Mouse (Mus musculus) midbrain, embryonic 14.5 days (tissue): ENCODE data around the gene Qsox2. TPM values are rescaled to one million over a fixed set of nuclear protein-coding genes. Genes with fewer than 3 reads are reported as not detected.

Experiments used
- ATAC-seq: fragments of 200-750 bp; cut with Nextera tagmentation; 2 replicates; pipeline ENCODE4 v1.8.0; 2017; ENCODE audit warnings: moderate number of reproducible peaks, moderate library complexity; ENCODE audit not compliant: low FRiP score, low TSS enrichment
- DNase-seq: peaks from one replicate; pipeline ENCODE4 v3.0.0-alpha.2; 2015
- H3K27ac ChIP-seq: fragments of 300-500 bp; sonication (generic); replicated peaks from 2 replicates; pipeline ENCODE4 v1.5.1; 2014; ENCODE audit warnings: mild to moderate bottlenecking, low read depth, low read length, moderate library complexity
- H3K27me3 ChIP-seq: fragments of 300-500 bp; sonication (generic); 2 replicates; pipeline ENCODE4 v1.6.1; 2014; ENCODE audit warnings: low read length, control low read depth, mixed read lengths; ENCODE audit not compliant: control insufficient read depth, insufficient read depth
- H3K36me3 ChIP-seq: fragments of 300-500 bp; sonication (generic); 2 replicates; pipeline ENCODE4 v1.6.1; 2014; ENCODE audit warnings: low read length, control low read depth; ENCODE audit not compliant: control insufficient read depth, insufficient read depth
- H3K4me1 ChIP-seq: fragments of 300-500 bp; sonication (generic); 2 replicates; pipeline ENCODE4 v1.6.1; 2014; ENCODE audit warnings: mild to moderate bottlenecking, antibody characterized with exemption, low read length, control low read depth; ENCODE audit not compliant: control insufficient read depth, insufficient read depth
- H3K4me2 ChIP-seq: fragments of 300-500 bp; sonication (generic); 2 replicates; pipeline ENCODE4 v1.6.1; 2014; ENCODE audit warnings: mild to moderate bottlenecking, low read length, moderate library complexity
- H3K4me3 ChIP-seq: fragments of 300-500 bp; sonication (generic); replicated peaks from 2 replicates; pipeline ENCODE4 v1.5.1; 2014; ENCODE audit warnings: low read depth, low read length
- H3K9ac ChIP-seq: fragments of 300-500 bp; sonication (generic); replicated peaks from 2 replicates; pipeline ENCODE4 v1.6.1; 2014; ENCODE audit warnings: mild to moderate bottlenecking, low read length, moderate library complexity
- H3K9me3 ChIP-seq: fragments of 300-500 bp; sonication (generic); 2 replicates; pipeline ENCODE4 v1.6.1; 2016; ENCODE audit warnings: low read length, control low read depth, mixed read lengths; ENCODE audit not compliant: control insufficient read depth
- WGBS: fragments of 180-500 bp; shearing (Covaris S2); extraction: QIAGEN DNeasy Blood & Tissue Kit; methylation state at CpG from one replicate; pipeline ENCODE4 v1.1.7; 2014; 5-methylcytosine and 5-hydroxymethylcytosine counted together
- polyA plus RNA-seq: library from polyadenylated mRNA; unstranded; fragments of >200 nt; fragmentation: Nextera tagmentation; extraction: Ambion mirVana; gene quantifications from 2 replicates; pipeline ENCODE4 v1.2.1, GENCODE M21; 2014

The Qsox2 gene
- polyA plus RNA-seq, 1 experiment from 2014 or later: 15.5 TPM

- H3K9ac ChIP-seq: no peak overlapping the region
- H3K9me3 ChIP-seq: no peaks in the 10 kb centered on the region
- ATAC-seq (no peak), DNase-seq (no peak)
- 77% methylated on average over 5 of the region's 5 CpGs for WGBS
- no peak overlapping the region for H3K27ac ChIP-seq
- no peaks in the 10 kb centered on the region for H3K36me3 ChIP-seq
- 0 out of 2 replicates have a peak, but pooled peaks cover 7% of the 10 kb centered on the region for H3K27me3 ChIP-seq
- no peaks in the 10 kb centered on the region for H3K4me1 ChIP-seq
- no peak overlapping the region for H3K4me3 ChIP-seq
- H3K4me2 ChIP-seq: no peak overlapping the region
Observed at GRCm38 (mm10) chr2:26188517-26188916, 48.8 kb downstream of the Qsox2 start.

DNA sequence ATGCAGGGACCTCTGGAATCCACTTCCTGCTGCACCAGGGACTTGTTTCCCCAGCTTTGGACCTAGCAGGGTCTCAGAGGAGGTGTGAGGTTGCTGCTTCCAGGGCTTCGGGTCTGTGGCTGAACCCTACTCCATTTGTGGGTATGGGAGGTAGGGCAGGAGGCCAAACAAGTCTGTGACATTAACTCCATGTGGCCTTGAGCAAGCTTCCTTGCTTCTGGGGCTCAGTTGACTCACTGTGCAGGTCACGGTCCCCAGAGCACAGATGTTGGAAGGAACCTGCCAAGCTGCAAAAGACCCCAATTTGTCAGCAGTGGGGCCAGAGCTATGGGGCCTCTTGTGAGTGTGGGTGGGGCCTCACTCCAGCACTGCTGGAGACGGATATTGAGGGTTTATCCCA, 53.0 kb downstream of the Qsox2 start:
- 60% methylated on average over 3 of the region's 3 CpGs for WGBS
- Histone ChIP-seq H3K4me1 (no peaks in the 10 kb centered on the region), H3K4me3 (no peak overlapping the region), H3K9ac (no peak overlapping the region), H3K27ac (no peak overlapping the region), H3K9me3 (no peaks in the 10 kb centered on the region), H3K36me3 (no peaks in the 10 kb centered on the region), H3K27me3 (no peaks in the 10 kb centered on the region), H3K4me2 (no peak overlapping the region)
- DNase-seq (no peak), ATAC-seq (no peak)

- ATAC-seq (no peak), DNase-seq (peak; percentile 73)
- WGBS: 15% methylated on average over 6 of the region's 6 CpGs
- H3K9me3 ChIP-seq: no peaks in the 10 kb centered on the region
- no peaks in the 10 kb centered on the region for H3K27me3 ChIP-seq
- no peak overlapping the region for H3K4me2 ChIP-seq
- no peaks in the 10 kb centered on the region for H3K36me3 ChIP-seq
- H3K4me3 ChIP-seq: no peak overlapping the region
- no peak overlapping the region for H3K9ac ChIP-seq
- H3K27ac ChIP-seq: no peak overlapping the region
- H3K4me1 ChIP-seq: no peaks in the 10 kb centered on the region
Observed at GRCm38 (mm10) chr2:26182646-26183045, 54.7 kb downstream of the Qsox2 start.

GRCm38 (mm10) chr2:26177189-26177588, 60.1 kb downstream of the Qsox2 start:
- no peak overlapping the region for H3K4me2 ChIP-seq
- H3K36me3 ChIP-seq: no peaks in the 10 kb centered on the region
- no peak overlapping the region for H3K4me3 ChIP-seq
- 57% methylated on average over 2 of the region's 2 CpGs for WGBS
- H3K27me3 ChIP-seq: no peaks in the 10 kb centered on the region
- ATAC-seq (no peak), DNase-seq (no peak)
- H3K9me3 ChIP-seq: no peaks in the 10 kb centered on the region
- H3K9ac ChIP-seq: no peak overlapping the region
- no peak overlapping the region for H3K27ac ChIP-seq
- H3K4me1 ChIP-seq: no peaks in the 10 kb centered on the region

DNA sequence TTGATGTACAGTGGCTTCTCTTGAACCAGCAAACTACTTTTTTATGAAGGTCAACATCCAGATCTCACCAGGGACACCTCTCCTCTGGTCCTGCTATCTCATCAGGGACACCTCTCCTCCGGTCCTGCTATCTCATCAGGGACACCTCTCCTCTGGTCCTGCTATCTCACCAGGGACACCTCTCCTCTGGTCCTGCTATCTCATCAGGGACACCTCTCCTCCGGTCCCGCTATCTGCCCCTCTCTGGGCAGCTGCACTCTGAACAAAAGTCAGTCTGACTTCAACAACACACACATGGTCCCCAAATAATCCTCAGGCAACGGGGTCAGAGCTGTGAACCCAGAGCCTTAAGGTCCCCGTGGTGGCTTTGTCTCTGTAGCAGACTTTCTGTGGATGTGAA, 60.6 kb downstream of the Qsox2 start:
- no peak overlapping the region for H3K4me3 ChIP-seq
- H3K27ac ChIP-seq: no peak overlapping the region
- no peak overlapping the region for H3K9ac ChIP-seq
- no peak overlapping the region for H3K4me2 ChIP-seq
- ATAC-seq: no peak
- H3K27me3 ChIP-seq: no peaks in the 10 kb centered on the region
- WGBS: 59% methylated on average over 5 of the region's 5 CpGs
- H3K4me1 ChIP-seq: 0 out of 2 replicates have a peak, but pooled peaks cover under 1% of the 10 kb centered on the region
- no peaks in the 10 kb centered on the region for H3K9me3 ChIP-seq
- H3K36me3 ChIP-seq: no peaks in the 10 kb centered on the region
- DNase-seq: no peak

DNA sequence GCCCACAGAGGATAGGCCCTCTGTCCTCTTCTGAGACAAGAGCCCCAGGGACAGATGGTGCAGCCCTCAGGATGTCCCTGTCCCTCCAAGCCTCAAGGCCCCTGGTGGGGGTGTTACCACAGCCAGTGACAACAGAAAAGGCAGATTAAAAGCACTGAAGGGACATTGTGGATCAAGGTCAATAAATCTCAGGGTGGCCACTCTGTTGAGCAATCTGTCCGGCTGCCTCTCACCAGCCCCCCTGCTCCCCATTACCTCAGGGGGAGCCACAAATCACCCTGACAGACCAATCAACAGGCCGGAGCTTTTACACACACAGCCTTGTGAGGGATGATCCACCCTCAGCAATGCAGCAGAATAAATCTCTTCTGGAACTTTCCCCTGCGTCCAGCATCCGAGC, 62.1 kb downstream of the Qsox2 start:
- H3K27me3 ChIP-seq: no peaks in the 10 kb centered on the region
- H3K27ac ChIP-seq: no peak overlapping the region
- whole genome bisulfite sequencing: 34% methylated on average over 4 of the region's 4 CpGs
- 0 out of 2 replicates have a peak overlapping the region, but pooled peaks have one; percentile 23 for H3K9ac ChIP-seq
- H3K4me1 ChIP-seq: peaks cover 11% of the 10 kb centered on the region; the same call in 1 of the 2 replicates
- no peaks in the 10 kb centered on the region for H3K9me3 ChIP-seq
- no peak overlapping the region for H3K4me3 ChIP-seq
- DNase-seq (no peak), ATAC-seq (no peak)
- H3K36me3 ChIP-seq: no peaks in the 10 kb centered on the region
- H3K4me2 ChIP-seq: no peak overlapping the region

DNA sequence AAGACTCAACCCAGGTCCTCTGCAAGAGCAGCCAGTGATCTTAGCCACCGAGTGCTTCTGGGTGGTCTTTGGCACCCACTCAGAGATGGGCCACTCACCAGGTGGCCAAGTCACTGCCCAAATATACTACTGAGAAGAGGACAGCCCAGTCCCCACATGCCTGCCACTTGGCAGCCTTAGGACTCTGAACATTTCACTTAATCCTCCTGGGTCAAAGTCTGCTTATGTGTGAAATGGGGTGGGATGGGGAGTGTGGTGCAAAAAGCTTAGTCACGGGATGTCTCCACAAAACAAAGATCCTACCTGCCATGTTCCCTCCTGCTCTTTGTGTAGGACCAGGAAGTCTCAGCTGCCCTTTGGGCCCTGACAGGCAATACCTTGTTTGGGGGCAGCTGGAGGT, 65.2 kb downstream of the Qsox2 start:
- Histone ChIP-seq H3K9me3 (no peaks in the 10 kb centered on the region), H3K9ac (no peak overlapping the region), H3K4me3 (no peak overlapping the region), H3K27me3 (no peaks in the 10 kb centered on the region), H3K4me2 (no peak overlapping the region), H3K4me1 (peaks cover 19% of the 10 kb centered on the region; the same call in 1 of the 2 replicates), H3K27ac (no peak overlapping the region), H3K36me3 (no peaks in the 10 kb centered on the region)
- DNase-seq (no peak), ATAC-seq (no peak)
- 71% methylated on average over 2 of the region's 2 CpGs for WGBS

GRCm38 (mm10) chr2:26170376-26170775, 66.9 kb downstream of the Qsox2 start:
- 60% methylated on average over 2 of the region's 2 CpGs for WGBS
- H3K4me1 ChIP-seq: peaks cover 19% of the 10 kb centered on the region; the same call in 1 of the 2 replicates
- DNase-seq: no peak
- H3K9me3 ChIP-seq: no peaks in the 10 kb centered on the region
- H3K4me2 ChIP-seq: no peak overlapping the region
- no peak overlapping the region for H3K9ac ChIP-seq
- no peak for ATAC-seq
- no peak overlapping the region for H3K4me3 ChIP-seq
- no peak overlapping the region for H3K27ac ChIP-seq
- H3K36me3 ChIP-seq: no peaks in the 10 kb centered on the region
- no peaks in the 10 kb centered on the region for H3K27me3 ChIP-seq

GRCm38 (mm10) chr2:26168843-26169579, 68.3 kb downstream of the Qsox2 start:
- H3K4me3 ChIP-seq: no peak overlapping the region
- no peaks in the 10 kb centered on the region for H3K9me3 ChIP-seq
- no peak overlapping the region for H3K27ac ChIP-seq
- H3K4me1 ChIP-seq: peaks cover 19% of the 10 kb centered on the region; the same call in 1 of the 2 replicates
- no peaks in the 10 kb centered on the region for H3K27me3 ChIP-seq
- peak; percentile 29 for DNase-seq
- ATAC-seq: 0 out of 2 replicates have a peak, but pooled peaks have one; percentile 17
- H3K36me3 ChIP-seq: no peaks in the 10 kb centered on the region
- H3K9ac ChIP-seq: no peak overlapping the region
- H3K4me2 ChIP-seq: no peak overlapping the region
- WGBS: 25% methylated on average over 11 of the region's 11 CpGs
